Mouse (Mus musculus) layer of hippocampus, postnatal 36 days (tissue): ENCODE data around the gene Elf1. TPM values are rescaled to one million over a fixed set of nuclear protein-coding genes. Genes with fewer than 3 reads are reported as not detected.
"Not testable (repeated sequence)": the region's sequence is repeated elsewhere in the genome, so short reads cannot be mapped to it uniquely, and the experiment has no call there.

Experiments used
- DNase-seq, 2 experiments: peaks; one replicate each; pipeline ENCODE4 v3.0.0; 2022
- total RNA-seq, 2 experiments: library from RNA; stranded (reverse); gene quantifications; 2 replicates each; pipeline ENCODE4 v1.2.3; 2021

Elf1 gene
- 1 to 10 TPM; 5.0 to 5.2 TPM for total RNA-seq

DNA sequence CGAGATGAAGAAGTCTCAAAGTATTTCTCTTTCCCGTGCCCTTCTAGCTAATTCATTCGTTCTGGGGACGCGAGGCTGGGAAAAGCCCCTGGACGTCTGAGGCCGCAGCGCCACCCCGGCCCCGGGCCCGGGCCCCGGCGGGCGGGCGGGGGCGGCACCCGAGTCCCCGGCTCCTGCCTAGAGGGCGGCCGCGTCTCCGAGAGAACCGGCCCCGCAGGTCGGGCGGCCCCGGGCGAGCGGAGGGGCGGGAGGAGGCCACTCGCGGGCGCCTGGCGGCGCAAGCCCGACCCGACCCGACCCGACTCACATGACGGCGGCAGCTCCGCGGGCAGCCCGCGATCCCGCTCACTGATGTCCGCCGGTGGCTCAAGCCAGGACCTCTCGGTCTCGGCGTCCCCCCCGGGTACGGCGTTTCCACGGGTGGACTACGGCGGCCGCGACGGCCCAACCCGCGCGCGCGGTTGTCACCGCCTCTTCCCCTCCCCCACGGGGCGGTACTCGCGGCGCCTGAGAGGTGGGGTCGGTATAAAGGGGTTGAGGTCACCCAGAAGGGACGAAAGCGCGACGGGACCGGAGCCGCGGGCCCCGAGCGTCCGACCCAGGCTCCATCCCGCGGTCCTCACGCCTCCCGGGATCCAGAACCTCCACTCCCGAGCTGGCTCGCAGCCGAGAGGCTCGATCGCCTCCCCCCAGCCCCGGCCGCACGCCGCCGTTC, at the start of gene Elf1:
TSS of gene Elf1 (plus strand) at position 571 of the 715 bp plus-strand sequence.
- peak; percentile 95 to 97 for DNase-seq

DNA sequence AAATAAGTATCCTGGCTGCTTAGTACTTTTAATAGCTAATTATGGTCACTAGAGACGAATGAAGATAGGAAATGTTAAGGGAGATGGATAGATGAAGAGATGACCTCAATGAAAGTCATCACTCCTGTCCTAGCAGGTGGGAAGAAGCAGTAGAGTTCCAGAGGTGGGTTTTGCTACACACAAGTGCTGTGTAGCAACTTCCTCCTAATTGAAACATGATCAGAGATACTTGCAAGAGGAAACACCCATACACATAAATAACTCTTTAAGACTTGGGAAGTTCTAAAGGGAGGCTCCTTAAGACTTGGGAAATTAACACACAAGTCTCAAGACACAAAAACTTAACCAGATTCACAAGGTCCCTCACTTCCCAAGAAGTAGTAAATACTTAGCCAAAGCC, 46.9 kb upstream of the Elf1 start:
- no peak for DNase-seq

DNA sequence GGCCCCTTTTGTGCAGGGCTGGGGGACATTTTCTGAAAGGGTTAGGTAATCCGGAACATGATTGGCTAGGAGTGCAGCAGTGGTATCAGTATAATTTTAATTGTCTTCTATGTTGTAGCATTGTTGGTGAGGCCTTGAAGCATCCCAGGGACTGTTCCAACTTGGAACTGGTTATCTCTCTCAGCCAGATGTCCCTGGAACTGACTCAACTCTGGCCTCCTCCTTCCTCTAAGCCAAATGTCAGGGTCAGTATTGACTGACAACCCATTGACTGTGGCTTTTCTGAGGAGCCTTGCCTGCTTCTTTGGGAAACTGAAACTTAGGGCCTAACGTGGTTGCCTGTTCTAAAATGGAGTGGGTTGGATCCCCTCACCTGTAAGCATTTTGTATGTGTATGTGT, 40.3 kb upstream of the Elf1 start:
- no peak for DNase-seq

DNA sequence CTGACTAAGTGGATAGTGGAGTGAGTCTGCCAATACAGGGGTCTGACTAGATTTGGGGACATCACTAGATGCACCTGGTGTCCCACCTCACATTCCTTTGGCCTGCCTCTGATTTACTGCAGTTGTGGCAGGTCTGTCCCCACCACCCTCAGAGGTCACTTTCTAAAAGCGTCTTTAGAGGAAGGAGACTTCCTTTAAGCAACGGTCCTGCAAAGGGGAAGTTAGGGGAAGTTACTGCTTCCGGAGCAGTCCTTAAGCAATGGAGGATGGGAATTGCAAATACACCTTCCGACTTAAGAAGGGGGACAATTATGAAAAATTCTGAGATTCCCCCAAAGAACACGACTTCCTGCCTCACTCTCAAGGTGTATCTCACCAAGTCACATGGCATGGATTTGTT, 39.6 kb upstream of the Elf1 start:
- DNase-seq = no peak

DNA sequence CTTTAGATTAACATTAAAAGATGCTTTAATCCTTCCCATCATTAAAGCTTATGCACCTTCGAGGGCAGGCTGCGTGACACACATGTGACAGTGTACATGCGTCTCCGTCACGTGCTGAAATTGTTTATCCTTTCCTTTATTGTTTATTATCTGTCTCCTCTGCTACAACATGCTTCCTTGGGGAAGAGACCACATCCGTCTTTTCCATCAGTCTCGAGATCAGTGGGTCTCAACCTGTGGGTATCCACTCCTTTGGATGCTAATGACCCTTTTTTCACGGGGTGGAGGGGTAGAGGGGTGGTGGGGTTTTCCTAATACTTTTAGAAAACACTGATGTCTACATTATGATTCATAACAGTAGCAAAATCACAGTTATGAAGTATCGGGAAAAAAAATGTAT, 36.4 kb upstream of the Elf1 start:
- DNase-seq = no peak

DNA sequence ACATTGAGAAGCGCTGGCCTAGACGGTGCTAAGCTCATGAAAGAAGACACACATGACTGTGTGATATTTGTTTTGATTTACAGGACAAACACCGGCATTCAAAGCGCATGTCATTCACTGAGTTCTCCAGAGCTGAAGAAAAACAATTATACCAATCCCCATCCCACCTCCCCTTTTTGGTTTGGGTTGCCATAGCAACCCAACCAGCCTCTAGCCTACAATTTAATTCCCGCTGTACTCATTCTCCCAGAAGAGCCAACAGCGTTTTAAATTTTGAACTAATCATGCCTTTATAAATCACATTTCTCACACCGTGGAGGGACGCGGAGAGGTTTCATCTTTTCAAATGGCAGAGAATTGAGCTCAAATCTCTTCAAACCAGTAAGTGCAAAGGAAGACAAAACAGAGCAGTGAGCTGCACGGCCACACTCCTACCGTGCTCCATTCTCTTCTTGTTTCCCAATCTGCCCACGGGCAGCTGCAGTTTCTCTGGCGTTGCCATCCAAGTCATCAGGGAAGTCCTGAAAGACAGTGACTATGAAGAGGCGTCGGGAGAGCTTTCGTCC, 35.9 kb upstream of the Elf1 start:
- DNase-seq = peak; percentile 23 to 47

DNA sequence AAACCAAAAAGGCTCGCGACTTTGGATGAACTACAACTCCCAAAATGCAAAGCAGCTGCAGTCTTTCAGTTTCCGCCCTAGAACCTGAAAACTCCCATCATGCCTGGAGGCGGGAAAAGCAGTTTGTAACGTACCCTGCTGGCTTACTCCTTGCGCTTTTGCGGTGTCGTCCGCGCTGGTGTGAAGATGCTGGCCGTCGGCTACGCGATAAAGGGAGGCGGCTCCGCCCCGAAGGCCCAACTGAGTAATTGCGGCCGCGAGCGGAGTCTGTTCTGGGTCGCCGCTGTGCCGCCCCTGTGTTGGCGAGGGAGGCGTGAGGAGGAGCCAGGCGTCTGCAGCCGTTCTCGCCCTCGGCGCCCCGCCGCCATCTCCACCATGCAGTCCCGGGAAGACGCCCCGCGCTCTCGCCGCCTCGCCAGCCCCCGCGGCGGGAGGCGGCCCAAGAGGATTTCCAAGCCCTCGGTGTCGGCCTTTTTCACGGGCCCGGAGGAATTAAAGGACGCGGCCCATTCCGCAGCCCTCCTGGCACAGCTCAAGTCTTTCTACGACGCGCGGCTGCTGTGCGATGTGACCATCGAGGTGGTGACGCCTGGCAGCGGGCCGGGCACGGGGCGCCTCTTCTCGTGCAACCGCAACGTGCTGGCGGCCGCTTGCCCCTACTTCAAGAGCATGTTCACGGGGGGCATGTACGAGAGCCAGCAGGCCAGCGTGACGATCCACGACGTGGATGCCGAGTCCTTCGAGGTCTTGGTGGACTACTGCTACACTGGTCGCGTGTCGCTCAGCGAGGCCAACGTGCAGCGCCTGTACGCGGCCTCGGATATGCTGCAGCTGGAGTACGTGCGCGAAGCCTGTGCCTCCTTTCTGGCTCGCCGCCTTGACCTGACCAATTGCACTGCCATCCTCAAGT, 29.1 kb upstream of the Elf1 start, which contains the start of gene Kbtbd6:
TSS of gene Kbtbd6 (plus strand) at position 155 of the 910 bp plus-strand sequence.
- DNase-seq = peak; percentile 76 to 80

DNA sequence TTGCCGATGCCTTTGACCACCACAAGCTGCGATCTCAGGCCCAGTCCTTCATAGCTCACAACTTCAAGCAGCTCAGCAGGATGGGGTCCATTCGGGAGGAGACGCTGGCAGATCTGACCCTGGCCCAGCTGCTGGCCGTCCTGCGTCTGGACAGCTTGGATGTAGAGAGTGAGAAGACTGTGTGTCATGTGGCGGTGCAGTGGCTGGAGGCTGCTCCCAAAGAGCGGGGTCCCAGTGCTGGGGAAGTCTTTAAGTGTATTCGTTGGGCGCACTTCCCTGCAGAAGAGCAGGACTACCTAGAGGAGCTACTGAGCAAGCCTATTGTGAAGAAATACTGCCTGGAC, 28.4 kb upstream of the Elf1 start:
- not testable (repeated sequence) for DNase-seq

DNA sequence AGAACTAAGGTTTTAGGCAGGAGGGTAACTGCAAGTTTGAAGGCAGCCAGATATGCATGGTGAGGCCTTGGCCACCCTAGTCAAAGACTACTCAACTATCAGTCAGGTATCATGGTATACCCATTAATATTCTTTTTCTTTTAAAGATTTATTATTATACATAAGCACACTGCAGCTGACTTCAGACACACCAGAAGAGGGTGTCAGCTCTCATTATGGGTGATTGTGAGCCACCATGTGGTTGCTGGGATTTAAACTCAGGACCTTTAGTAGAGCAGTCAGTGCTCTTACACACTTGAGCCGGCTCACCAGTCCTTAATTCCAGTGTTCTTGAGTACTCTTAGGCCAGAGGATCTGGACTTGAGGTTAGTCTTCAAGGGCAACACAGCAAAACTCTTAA, 20.6 kb upstream of the Elf1 start:
- DNase-seq = no peak

DNA sequence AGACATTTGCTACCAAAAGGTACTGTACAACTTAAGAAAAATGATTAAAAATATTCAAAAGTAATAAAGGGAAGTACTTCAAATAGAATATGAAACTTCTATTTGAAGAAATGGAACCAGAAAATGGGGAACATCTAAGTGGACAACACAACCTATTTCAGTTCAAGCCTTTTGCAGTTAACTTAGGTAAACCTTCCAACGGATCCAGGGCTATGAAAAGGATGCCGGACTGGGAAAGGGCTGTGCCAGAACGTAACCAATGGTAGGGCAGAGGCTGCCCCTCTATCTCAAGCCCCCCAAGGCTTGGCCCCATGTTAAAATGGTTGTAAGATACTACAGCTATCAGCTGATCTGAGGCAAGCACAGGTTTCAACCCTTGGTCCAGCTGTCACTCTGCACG, 20.0 kb upstream of the Elf1 start:
- no peak for DNase-seq

DNA sequence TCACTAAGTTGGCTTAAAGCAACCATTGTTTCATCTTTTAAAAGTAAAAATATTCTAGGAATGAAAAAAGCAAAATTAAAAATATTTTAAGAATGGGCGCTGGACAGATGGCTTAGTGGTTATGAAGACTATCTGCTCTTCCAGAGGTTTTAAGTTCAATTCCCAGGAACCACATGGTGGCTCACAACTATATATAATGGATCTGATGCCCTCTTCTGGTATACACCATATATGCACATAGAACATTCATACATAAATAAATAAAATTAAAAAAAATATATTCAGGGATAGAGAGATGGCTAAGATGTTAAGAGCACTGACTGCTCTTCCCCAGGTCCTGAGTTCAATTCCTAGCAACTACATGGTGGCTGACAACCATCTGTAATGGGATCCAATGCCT, 15.4 kb upstream of the Elf1 start:
- no peak for DNase-seq

DNA sequence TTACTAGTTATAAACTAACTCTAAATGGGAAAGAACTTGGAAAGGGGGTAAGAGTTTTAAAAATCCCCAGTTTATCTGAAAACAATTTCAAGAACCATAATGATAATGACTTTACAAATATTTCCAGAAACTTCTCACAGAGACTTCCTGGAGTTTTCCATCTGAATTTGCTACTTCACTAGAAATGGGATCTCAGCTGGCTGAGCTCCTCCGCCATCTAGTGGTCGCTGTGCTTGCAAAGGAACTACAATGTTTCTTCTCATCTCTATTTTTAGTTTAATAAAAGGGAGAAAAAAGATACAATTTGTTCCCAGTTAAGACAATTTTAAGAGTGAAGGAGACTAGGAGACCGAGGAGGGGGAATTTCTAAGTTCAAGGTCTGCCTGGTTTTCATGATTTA, 13.4 kb upstream of the Elf1 start:
- DNase-seq = peak in 1 of 2 experiments; percentile 42

DNA sequence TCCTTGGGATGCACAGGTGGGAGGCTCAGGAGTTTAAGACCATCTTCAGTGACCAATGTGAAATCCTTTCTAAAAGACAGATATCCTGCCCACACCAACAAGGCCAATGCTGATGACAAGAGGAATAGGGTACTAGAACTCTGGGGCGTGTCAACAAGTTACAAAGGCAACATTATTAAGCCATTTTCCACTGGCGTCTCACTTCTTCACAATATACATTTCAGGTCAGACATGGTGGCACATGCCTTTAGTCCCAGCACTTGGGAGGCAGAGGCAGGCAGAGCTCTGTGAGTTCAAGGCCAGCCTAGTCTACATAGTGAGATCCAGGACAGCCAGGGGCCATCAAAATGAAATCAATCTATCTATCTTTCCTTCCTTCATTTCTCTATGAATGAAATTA, 7.6 kb upstream of the Elf1 start:
- DNase-seq = no peak

DNA sequence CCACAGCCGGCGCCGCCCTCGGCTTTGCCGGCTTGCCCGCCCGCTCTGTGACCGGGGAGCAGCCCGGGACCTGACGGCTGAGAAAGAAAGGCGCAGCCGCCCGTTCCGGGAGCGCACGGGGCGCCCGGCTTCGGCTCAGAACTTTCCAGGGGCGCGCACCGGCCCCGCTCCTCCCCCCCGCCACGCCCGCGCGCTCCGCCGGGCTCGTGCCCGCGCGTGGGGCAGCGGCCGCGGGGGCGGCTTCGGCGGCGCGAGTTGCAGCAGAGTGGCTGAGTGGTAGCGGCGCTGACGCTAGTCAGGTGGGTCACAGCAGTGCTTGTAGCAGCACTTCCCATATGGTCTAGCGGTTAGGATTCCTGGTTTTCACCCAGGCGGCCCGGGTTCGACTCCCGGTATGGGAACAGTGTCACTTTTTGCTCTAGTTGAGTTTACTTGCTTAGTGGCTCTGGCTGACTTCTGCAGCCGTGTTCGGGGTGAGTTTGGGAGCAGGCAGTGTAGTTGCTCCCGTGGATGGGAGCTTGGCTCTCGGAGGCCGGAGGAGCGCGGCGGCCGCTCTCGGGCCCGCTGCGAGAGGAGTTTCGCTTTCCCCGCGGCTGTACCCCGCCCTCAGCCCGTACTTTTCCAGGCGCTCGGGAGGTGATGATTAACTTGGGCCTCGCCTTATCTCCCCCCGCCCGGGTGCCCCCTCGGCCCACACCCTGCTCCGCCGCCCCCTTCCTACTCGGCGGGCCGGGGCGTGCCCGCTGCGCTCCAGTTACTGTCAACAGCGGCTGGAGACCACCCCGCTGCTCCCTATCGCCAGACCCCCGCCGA, 551 bp downstream of the Elf1 start, which contains the start of gene Wbp4:
TSS of gene Wbp4 (minus strand) at position 182 of the 813 bp plus-strand sequence.
- DNase-seq = peak; percentile 97

DNA sequence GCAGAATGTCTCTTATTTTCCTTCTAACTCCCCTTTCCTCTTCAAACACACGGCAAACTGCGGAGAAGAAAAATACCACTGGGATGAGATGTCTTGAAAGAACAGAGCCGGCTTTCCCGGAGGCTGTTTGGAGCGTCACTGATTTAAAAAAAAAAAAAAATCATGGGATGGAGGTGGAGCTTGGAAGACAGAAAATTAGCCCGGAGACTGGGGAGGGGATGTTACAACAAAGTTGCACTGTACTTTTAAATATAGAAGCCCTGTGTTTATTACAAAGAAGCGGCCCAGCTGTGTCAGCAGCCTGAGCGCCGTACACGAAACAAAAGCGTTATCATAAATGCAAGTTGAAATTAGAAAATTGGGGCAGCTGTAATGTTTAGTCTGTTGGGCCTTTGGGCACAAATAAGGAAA, 1.3 kb downstream of the Elf1 start:
- peak in 1 of 2 experiments; percentile 46 for DNase-seq

DNA sequence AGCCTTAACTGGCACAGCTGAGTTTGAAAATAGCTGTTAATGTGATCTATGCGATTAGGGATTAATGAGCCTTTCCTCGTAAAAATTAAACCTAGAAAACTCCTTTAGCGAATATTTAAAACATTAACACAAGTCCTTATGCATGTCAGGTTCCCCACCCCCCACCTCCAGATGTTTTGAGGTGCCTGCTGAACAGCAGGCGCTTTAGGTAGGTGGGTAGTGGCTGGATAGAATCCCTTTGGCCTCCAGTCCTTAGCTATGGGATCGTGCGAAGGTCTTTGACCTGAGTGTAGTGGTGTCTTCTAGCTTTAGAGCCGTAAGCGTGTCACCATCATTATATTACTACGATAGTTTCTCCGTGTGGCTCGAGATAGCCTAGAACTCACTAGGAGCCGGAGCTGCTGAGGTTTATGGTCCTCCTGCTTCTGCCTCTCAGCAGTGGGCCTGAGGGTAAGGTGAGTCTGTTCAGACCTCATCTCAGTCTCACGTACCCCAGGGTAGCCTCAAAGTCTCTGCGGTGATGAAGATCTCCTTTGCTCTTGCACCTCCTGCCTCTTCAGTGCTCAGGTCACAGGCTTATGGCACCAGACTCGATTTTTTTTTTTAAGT, 1.9 kb downstream of the Elf1 start:
- no peak for DNase-seq

DNA sequence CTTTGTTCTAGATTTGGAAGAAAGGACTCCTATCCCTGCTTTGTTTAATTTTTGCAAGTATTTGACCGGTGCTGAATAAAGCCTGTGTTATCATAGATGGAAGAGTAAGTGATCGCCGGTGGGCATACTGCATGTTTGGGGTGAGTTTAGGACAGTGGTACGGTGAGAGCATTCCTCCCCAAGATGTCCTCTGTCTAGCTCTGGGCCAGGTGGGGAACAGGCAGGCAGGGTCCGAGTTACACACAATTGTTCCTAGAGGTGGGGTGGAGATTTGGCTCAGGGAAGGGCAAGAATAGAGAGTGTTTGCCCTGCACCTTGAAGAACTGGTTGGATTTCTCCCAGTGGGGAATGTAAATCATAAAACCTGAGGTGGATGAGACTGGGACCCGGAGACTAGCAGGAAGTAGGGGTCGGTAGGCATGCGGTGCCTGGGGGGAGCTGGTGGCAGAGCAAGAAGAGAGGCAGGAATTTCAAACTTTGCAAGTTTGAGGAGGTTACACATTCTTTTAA, 2.7 kb downstream of the Elf1 start:
- no peak for DNase-seq

DNA sequence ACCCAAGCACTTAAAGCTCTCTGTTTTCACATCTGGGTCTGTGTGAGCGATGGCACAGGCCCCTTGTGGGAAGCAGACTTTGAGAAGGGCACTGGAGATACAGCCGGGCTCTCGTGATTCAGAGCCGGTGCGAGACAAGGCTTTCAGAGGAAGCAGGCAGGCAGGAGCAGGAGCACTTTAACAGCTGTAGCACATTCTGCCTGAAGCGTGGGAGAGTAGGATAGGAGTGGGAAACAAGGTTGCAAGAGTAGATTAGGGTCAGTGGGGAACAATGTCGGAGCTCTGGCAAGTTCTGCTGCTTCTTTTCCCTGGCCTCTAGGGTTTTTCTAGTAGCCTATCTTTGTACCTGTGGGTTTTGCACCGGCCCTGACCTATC, 5.6 kb downstream of the Elf1 start:
- DNase-seq = no peak

DNA sequence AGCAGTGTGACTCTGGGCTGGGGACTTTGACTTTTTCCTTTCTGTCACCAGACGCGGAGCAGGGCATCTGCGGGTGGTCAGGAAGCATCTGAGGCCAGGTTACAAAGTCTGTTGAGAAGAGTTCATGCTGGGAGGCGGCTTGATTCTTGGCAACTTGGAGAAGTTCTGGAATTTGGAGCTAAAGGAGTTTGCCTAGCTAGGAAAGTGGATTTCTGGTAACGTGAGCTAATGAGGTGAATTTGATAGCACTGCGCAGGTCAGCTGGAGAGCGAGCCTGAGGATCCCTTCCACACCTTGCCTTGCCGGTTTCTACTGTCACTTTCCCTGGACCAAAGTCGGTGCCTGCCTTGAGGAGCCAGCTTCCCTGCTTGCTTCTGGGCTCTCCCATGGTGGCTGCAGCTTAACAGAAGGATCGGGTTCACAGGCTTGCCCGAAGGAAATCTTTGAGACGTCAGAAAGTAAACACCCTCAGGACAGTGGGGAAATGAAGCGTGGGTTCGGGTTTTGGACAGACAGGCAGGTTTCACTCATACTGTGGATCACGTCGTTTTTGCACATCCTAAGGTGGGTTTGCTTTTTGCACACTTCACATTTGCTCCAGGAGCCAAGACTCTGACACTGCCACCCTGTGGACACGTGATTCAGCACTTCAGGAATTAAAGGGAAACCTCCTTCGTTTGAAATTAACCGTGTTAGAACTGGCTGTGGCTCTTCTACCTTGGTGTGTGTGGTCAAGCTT, 6.2 kb downstream of the Elf1 start:
- DNase-seq = no peak

DNA sequence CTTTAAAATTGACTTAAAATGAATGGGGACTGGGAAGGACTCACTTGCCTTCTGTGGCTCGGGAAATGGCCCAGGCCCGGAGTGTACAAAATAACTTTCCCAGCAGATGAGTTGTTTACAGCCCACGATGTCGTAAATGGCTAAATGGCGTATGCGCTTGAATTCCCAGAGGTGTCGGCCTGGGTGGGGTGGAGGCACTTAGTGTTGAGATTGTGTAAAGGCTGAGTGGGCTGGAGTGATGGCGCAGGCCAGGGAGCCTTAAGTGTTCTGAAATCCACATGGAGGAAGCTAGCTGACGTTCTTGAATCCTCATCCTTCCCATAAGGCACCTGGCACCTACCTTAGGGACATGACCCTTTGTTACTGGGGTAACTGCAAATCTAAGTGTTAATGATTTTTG, 7.5 kb downstream of the Elf1 start:
- no peak for DNase-seq

DNA sequence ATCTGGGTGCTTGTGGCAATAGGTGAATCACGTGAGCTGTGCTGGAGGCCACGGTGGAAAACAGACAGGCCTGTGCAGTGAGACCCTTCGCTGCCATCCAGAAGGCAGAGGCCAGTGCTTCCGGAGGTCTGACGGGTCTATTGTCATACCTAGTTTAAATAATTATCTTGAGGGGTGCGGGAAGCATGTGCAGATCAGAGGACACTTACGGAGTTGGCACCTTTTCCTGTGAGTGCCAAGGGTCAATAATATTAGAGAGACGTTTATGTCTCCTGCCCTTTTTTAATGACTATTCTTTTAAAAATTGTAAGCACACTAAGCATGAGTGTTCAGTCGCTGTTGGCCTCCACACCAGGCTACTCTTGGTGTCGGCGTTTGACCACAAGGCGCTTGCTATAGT, 8.2 kb downstream of the Elf1 start:
- DNase-seq = no peak
